Mouse (Mus musculus) cerebellum, postnatal 14 days (tissue): ENCODE data around the gene Gm28305.

Source experiments
- DNase-seq, 2 experiments: peaks; one replicate each; pipeline ENCODE4 v3.0.0; 2021; ENCODE audit warnings: mixed read lengths in 2 of 2

Gm28305 gene

DNA sequence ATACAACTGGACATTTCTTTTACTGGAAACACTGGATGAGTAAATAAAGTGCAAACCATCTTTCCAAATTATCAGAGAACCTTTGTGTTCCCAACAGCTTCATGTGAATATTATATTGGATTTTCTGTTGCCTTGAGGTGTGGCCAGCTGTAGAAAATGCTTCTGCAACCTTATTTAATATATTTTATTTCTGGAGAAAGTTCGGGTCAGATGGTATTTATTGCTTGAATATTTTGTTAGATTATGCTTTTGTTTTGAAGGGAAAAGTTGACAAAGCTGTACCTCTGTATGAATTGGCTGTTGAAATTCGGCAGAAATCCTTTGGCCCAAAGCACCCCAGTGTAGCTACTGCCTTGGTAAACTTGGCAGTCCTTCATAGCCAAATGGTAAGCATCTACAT lies at the start of gene Gm28305:
Gm28305 (plus strand) TSS at position 301 of the 400 bp plus-strand sequence.
- no peak for DNase-seq

- DNase-seq, result peak; percentile 79 to 82
Observed at GRCm38 (mm10) chr9:103996496-103996895, 44.0 kb upstream of the Gm28305 start.

DNA sequence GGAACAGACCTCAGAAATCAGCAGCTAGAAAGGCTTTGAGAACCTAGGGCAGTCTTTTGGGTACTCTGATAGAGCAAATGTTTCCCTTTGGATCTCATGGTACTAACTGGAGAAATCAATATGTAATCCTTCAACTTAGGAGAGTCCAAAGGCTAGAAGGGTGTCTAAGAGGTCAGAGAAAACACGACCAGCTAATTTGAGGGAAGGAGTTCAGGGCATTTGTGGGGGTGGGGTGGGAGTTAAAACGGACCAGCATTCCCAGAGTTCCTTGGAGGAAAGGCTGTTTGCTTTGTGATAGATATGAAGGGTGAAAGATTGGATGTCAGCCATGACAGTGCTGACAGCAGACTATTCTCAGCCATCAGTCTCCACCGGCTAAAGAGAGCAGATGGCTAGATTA lies 39.9 kb upstream of the Gm28305 start:
- no peak for DNase-seq

DNA sequence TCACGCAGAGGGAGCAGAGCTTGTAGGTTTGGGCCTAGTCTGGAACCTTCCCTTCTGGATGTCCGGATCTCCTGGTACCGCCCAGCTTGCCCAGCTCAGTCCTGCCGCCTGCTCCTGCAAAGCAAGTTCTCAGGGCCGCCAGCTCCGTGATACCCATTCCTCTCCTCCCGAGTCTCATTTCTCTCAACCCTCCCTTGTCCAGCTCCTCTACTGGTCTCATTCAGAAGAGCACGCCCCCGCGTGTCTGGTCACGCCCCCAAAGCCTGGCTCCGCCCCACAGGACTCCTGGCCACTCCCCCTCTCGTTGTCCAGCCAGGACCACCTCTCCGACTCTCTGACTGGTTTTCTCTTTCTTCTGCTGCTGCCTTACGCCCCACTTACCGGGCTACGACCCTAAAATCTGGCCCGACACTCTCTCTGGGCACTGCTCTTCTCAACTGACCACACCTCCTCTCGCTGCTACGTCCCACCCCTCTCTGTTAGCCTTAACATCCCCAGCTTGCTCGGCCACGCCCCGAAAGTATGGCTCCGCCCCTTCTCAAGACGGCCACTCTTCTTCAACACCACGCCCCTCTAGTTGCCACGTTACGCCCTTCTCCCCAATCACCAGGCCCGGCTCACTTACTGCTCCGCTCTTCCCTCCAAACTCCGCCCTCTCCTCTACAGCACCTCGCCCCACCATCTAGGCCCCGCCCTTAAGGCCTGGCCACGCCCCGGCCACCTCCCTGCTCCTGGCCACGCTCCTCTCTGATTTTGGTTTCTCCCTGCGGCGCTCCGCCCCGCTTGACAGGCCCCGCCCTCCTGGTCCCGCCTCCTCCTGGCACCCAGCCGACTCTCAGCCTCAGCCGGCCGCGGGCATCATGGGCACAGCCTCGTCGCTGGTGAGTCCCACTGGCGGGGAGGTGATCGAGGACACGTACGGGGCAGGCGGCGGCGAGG lies 38.3 kb upstream of the Gm28305 start, which contains the start of gene Nphp3:
Nphp3 (plus strand) TSS at position 624 of the 939 bp plus-strand sequence.
- peak; percentile 99 to 100 for DNase-seq

GRCm38 (mm10) chr9:104002913-104003330 lies 37.5 kb upstream of the Gm28305 start:
- peak in 1 of 2 experiments; percentile 84 for DNase-seq

GRCm38 (mm10) chr9:104014526-104014925 lies 25.9 kb upstream of the Gm28305 start:
- no peak for DNase-seq

DNA sequence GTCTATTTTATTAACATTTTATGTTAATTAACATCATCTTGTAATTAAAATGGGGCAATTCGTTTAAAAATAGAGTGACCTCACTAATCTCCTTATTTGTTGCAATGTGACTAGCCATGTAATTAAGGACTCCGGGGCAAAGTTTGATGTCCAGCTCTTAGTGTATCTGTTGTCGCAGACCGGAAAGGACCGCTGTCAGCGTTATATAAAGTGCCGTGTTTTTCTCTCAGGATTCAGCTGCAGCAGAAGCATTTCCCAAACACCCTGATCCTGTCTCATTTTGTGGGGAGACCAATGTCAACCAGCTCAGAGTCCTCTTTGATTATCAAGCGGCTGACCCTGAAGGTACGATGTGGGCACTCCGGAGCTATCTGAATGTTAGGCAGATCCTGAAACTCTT lies 19.4 kb upstream of the Gm28305 start:
- DNase-seq, result no peak

- no peak for DNase-seq
Observed at GRCm38 (mm10) chr9:104027186-104027585, 13.3 kb upstream of the Gm28305 start.

- DNase-seq, result no peak
Observed at GRCm38 (mm10) chr9:104029861-104030260, 10.6 kb upstream of the Gm28305 start.

DNA sequence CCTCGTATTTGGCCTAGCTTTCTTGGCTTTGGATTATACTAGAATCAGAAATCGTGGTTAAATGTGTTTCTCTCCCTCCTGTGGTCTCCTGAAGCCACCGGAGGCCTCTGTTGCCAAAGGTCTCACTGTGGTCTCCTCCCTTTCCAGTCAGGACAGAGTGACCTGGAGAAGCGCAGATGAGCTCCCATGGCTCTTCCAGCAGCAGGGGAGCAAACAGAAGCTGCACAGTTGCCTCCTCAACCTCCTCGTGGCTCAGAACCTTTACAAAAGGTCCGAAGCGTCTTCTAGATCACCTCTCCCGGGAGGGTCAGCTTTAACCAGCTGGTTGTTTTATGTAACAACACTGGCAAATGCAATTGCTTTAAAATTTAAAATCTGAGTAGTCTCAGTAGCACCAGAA lies 6.2 kb upstream of the Gm28305 start:
- DNase-seq, result no peak

- DNase-seq, result no peak
Observed at GRCm38 (mm10) chr9:104034718-104035117, 5.7 kb upstream of the Gm28305 start.

DNA sequence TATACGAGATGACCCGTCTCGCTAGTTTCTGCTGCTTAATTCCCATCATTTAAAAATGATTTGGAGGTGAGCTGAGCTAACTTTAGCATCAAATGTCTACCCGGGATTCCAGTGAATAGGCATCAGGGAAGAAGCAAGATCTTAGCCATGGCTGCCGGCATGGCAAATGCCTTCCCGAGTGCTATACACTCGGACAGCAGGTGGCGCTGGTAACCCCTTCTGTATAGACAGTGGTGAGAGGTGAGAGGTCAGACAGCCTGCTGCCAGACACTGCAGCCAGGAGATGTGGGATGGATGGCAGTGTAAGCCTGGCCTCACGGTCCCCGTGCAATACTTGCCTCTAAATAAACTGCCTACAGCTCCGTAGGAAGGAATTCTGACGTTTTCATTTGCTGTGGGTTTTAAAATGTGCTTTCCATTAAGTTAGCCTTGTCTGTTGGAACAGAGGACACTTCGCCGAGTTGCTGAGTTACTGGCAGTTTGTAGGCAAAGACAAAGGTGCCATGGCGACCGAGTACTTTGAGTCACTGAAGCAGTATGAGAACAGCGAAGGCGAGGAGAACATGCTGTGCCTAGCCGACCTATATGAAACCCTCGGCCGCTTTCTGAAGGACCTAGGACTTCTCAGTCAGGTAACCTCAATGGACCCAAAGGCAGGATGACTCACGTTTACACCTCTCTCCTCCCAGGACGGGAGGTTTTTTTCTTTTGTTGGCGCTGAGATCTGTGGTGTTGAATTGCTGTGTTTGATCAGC lies 5.0 kb upstream of the Gm28305 start:
- peak; percentile 73 to 86 for DNase-seq

DNA sequence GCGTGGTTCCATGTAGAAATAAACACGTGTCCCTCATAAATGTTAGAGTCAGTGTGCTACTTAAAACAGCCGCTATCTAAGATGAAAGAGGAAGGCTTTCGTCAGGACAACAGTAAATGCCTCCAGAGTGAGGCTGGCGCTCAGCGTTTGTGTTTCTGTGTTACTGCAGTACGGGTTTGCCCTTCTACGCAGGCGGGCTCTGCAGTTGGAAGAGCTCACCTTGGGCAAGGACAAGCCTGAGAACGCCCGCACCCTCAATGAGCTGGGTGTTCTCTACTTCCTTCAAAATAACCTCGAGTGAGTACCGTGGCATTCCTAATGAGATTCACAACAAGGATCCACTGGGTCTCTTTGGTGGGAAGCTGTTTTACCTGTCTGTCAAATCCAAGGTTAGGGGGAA lies 2.2 kb upstream of the Gm28305 start:
- DNase-seq, result no peak

DNA sequence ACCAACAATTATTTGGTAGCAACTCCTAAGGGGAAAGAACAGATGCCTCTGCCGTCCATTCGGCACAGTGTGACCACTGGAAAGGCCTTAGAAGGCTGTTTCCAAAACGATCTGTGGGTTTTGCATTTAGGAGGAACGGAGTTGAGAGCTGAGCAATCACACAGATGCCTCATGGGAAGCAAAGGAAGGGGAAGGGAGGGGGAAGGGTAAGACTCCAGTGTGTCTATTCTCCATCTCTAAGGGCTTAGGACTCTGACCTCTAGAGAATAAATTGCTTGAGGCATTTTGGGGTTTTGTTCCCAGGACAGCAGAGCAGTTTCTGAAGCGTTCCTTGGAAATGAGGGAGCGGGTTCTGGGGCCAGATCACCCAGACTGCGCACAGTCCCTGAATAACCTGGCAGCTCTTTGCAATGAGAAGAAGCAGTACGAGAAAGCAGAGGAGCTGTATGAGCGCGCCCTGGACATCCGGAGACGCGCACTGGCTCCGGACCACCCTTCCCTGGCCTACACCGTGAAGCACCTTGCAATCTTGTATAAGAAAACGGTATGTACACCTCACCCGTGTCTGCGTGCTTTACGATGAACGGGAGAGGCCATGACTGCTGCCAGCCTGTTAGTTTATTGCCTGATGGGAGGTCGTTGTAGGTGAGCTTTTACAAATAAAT lies 1.3 kb upstream of the Gm28305 start:
- no peak for DNase-seq

- DNase-seq, result no peak
Observed at GRCm38 (mm10) chr9:104039742-104040141, 720 bp upstream of the Gm28305 start.

DNA sequence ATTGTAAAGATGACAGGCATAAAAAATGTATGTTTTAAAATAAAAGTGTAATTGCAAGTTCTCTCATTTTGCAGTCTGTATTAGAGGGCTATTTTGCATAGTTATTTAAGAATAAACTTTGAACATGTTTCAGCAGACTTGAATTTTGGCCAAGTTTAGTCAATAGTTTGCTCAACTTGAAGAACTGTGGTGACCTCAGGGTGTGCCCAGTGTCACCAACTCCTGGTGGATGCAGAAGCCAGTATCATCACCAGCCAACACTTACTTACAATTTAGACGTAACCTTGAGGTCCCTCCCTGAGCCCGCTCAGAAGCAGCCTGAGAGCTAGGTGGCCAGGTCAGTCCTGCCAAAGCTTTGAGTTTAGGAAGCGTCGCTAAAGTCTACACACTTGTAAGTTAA lies 3.2 kb downstream of the Gm28305 start:
- DNase-seq, result no peak

DNA sequence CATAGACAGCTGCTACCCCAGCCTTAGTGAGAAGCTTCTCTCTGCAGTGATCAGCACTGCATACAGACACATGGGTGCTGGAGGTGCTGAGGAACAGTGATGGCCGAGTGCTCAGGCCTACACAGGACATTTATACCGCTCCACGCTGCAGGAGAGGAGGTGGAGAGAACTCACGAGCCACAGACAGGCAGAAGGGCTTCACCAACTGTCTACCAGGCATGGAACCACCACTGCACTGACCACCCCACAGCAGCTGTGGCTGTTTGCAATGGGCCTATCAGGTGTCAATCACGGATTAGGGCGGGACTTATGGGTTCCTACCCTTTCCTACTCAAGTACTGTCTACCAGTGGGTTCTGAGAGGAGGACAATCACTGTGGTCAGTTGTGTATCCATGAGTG lies 10.6 kb downstream of the Gm28305 start:
- no peak for DNase-seq

DNA sequence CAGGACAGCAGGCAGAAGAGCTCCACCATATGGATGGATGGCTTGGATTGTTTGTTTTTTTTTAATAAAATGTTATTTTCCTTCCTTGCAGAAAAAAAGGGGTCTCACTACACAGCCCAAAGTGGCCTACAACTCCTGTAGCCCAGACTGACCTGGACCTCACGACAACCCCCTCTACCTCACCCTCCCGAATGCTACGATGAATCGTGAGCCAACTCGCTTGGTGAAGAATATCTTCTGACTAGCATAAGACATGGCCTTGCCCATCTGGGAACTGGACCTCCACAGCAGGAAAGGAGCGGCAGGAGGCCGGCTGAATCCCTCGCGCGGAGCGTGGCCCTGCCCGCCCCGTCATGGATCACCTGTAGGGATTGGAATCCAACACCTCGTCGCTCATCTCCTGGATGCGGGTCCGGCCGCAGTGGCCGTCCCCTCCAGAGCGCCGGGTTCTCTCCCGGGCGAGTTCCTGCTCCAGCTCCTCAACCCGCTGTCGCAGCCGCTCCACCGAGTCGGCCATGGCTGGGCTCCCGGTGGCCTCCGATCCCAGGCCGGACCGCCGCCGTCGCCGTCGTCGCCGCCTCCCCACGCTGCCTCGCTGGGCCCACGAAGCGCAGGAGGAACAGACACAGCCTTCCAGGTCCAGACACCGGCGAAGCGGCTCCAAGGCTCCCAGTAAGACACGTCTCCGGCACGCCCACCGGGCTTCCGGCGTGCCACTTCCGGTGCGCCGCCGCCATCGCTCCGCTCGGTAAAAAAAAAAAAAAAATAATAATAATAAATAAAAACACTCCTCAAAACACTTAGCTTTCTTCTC lies 22.2 kb downstream of the Gm28305 start, which contains the start of gene Uba5:
Uba5 (minus strand) TSS at position 705 of the 814 bp plus-strand sequence.
- DNase-seq, result peak in 1 of 2 experiments; percentile 85

- DNase-seq, result peak; percentile 89 to 93
Observed at GRCm38 (mm10) chr9:104063244-104063961, 22.9 kb downstream of the Gm28305 start, which contains the start of gene Acad11. TSS of gene Acad11 (plus strand) at chr9:104063377.

DNA sequence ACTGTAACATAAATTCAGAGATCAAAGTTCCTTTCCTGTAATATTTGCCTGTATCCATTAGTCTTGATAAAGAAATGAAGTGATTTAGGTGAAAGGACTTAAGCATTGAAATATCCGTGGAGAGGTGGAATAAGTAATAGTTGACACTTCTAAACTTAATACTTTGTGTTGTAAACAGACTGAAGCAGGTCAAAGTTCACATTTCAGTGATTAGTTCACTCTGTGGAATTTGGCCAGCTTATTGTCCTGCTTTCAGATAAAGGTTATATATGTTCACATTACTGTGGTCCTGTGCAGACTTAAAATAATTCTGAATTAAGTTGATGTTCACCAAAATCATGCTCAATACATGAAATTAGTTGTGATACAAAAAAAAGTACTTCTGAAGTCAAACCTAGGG lies 24.1 kb downstream of the Gm28305 start:
- DNase-seq, result no peak

DNA sequence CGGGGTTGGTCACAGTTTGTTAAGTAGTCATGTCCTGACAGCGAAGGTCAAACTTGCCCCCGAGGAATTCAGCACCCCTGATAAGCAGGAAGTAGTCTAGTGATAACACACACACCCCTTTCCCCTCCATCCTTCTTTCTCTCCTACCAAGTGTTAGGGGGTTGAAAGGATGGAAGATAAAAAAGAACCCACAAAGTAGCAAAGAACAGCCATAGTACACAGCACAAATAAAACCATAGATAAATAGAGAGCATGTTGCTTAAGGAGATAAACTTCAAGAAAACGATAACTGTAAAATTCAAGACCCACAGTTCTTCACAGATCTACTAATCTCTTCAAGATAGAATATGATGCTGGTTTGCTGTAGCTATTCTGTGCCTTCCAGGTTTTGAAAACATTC lies 29.8 kb downstream of the Gm28305 start:
- no peak for DNase-seq
